Mouse (Mus musculus) hindbrain, embryonic 12.5 days (tissue): ENCODE data around the gene Dag1. TPM values are rescaled to one million over a fixed set of nuclear protein-coding genes. Genes with fewer than 3 reads are reported as not detected.
A peak's percentile ranks its signal among the peaks of the same experiment; 100 is the strongest.

Experiments
- ATAC-seq: fragments of 200-750 bp; cut with Nextera tagmentation; 2 replicates; pipeline ENCODE4 v1.8.0; 2017; ENCODE audit warnings: moderate TSS enrichment; ENCODE audit not compliant: low FRiP score
- H3K27ac ChIP-seq: fragments of 300-500 bp; sonication (generic); 2 replicates; pipeline ENCODE4 v1.5.1; 2016; ENCODE audit warnings: mild to moderate bottlenecking
- H3K27me3 ChIP-seq: fragments of 300-500 bp; sonication (generic); 2 replicates; pipeline ENCODE4 v1.6.1; 2016; ENCODE audit warnings: mild to moderate bottlenecking
- H3K36me3 ChIP-seq: fragments of 300-500 bp; sonication (generic); 2 replicates; pipeline ENCODE4 v1.6.1; 2016; ENCODE audit warnings: mild to moderate bottlenecking
- H3K4me1 ChIP-seq: fragments of 300-500 bp; sonication (generic); 2 replicates; pipeline ENCODE4 v1.6.1; 2016
- H3K4me2 ChIP-seq: fragments of 300-500 bp; sonication (generic); replicated peaks from 2 replicates; pipeline ENCODE4 v1.6.1; 2016; ENCODE audit warnings: mild to moderate bottlenecking
- H3K4me3 ChIP-seq: fragments of 300-500 bp; sonication (generic); 2 replicates; pipeline ENCODE4 v1.5.1; 2016; ENCODE audit warnings: mild to moderate bottlenecking
- H3K9ac ChIP-seq: fragments of 300-500 bp; sonication (generic); 2 replicates; pipeline ENCODE4 v1.6.1; 2016; ENCODE audit warnings: mild to moderate bottlenecking, moderate library complexity
- H3K9me3 ChIP-seq: fragments of 300-500 bp; sonication (generic); replicated peaks from 2 replicates; pipeline ENCODE4 v1.6.1; 2016; ENCODE audit warnings: mild to moderate bottlenecking
- WGBS: fragments of 180-500 bp; shearing (Covaris S2); methylation state at CpG from one replicate; pipeline ENCODE4 v1.1.7; 2016; 5-methylcytosine and 5-hydroxymethylcytosine counted together
- polyA plus RNA-seq: library from polyadenylated mRNA; unstranded; fragments of >200 nt; fragmentation: Nextera tagmentation; extraction: Ambion mirVana; gene quantifications from 2 replicates; pipeline ENCODE4 v1.2.1, GENCODE M21; 2016

Gene Dag1
- polyA plus RNA-seq, 1 experiment from 2014 or later: 74.7 TPM

DNA sequence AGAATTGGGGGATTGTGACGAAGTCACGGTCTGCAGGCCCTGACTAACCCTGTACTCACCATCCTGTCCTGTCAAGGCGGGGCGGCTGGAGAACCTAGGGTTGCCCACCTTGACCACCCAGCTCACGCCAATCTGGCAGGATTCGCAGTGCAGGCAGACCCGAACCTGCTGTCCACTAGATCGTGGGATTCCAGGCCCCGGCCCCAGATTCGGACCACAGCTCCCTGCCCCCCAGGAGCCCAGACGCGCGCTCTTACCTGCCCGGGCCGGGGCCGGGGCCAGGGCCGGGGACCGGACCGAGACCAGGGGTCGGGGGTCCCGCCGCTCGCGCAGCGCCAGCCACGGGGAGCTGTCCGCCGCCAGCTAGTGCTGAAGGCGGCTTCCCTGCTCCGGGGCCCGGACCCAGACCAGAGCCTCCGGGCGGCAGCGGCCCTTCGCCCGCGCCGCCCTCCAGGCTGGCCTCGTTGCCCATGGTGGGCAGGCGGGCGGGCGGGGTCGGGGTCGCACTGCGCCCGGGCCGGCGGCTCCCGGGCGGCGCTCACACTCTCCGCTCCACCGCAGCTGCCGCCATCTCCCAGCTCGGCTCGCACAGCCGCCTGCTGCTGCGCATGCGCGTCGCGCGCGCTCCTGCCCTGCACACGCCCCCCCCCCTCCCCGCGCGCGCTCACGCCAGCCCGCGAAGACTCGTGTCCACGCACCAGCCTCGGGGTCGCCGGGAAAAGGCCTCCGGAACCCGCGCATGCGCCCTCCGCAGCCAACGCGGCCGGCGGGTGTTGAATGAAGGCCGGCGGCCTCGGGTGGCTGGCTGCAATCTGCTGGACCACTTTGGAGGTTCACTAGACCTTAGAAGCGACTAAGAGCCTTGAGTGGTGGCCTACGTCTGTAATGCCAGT is 73.7 kb downstream of the Dag1 start, which contains the start of gene Bsn:
TSS of gene Bsn (minus strand) at position 598 of the 893 bp plus-strand sequence.
- Histone ChIP-seq H3K9me3 (no peaks in the 10 kb centered on the region), H3K4me1 (peaks cover 25% of the 10 kb centered on the region), H3K27ac (peak within 1 kb of the TSS; percentile 84), H3K27me3 (0 out of 2 replicates have a peak, but pooled peaks cover 3% of the 10 kb centered on the region), H3K4me2 (peak within 1 kb of the TSS; percentile 76), H3K4me3 (peak within 1 kb of the TSS; percentile 64), H3K9ac (peak within 1 kb of the TSS; percentile 81), H3K36me3 (peaks cover 6% of the 10 kb centered on the region; the same call in 1 of the 2 replicates)
- 1% methylated on average over 82 of the region's 91 CpGs for WGBS
- ATAC-seq: peak; percentile 85

DNA sequence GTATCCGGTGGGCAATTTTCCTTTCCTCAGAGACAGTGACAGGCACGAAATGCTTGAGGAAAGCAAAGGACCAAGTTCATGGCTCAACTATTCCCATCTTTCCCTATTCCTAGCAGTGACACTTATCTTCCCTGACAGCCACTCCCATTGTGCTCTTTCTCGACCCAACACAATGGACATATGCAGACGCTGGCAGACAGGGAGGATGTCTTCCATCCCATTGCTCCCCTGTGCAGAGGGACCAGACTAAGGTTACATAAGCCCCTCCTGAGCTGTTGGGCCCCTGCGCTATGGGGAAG is 74.3 kb downstream of the Dag1 start:
- ATAC-seq: no peak
- WGBS: 38% methylated on average over 5 of the region's 5 CpGs
- Histone ChIP-seq H3K4me3 (peak overlapping the region; percentile 64), H3K36me3 (peaks cover 6% of the 10 kb centered on the region; the same call in 1 of the 2 replicates), H3K4me1 (peaks cover 28% of the 10 kb centered on the region), H3K4me2 (peak overlapping the region; percentile 76), H3K9ac (peak overlapping the region; percentile 81), H3K27ac (peak overlapping the region; percentile 84), H3K27me3 (0 out of 2 replicates have a peak, but pooled peaks cover 3% of the 10 kb centered on the region), H3K9me3 (no peaks in the 10 kb centered on the region)

DNA sequence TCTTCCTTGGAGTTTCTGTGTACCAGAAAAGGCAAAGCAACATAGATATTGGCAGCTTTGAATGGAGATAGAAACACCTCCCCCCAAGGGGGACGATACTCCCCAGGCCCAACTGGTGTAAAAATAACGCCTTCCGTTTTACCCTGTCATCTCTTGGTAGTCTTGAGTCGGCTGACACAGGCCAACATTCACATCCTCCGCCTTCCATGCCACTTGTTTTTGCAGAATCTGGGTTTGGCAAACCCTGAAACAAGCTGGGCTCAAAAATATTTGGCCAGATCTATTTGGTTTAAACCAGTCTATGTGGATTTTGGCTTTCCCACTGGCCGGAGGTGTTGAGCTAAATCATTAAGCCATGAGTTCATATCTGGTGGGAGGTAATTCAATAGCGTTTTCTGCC is 74.7 kb downstream of the Dag1 start:
- H3K4me2 ChIP-seq: peak overlapping the region; percentile 76
- H3K36me3 ChIP-seq: peaks cover 6% of the 10 kb centered on the region; the same call in 1 of the 2 replicates
- peak overlapping the region; percentile 81 for H3K9ac ChIP-seq
- H3K27ac ChIP-seq: no peak overlapping the region
- no peak for ATAC-seq
- peak overlapping the region; percentile 64 for H3K4me3 ChIP-seq
- H3K27me3 ChIP-seq: 0 out of 2 replicates have a peak, but pooled peaks cover 3% of the 10 kb centered on the region
- H3K4me1 ChIP-seq: peaks cover 28% of the 10 kb centered on the region
- 76% methylated on average over 7 of the region's 7 CpGs for WGBS
- H3K9me3 ChIP-seq: no peaks in the 10 kb centered on the region

DNA sequence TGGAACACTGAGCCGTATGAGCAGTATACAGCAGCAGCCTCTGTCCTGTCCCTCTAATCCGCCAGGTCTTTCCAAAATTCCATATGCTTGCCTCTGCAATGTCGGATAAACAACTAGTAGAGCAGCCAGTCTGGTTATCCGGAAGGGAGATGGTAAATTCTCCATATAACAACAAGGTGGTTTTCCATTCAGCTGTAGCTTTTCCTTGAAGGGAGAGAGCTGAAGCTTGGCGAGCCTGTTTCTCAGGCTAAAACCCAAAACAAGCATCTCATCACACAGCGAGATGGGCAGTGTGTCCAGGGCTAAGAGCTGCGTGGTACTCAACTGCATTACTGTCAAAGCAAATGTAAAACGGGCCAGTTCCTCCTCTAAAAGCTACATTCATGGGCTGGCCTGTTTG is 75.2 kb downstream of the Dag1 start:
- H3K9me3 ChIP-seq: no peaks in the 10 kb centered on the region
- peaks cover 28% of the 10 kb centered on the region for H3K4me1 ChIP-seq
- ATAC-seq: no peak
- H3K27me3 ChIP-seq: 0 out of 2 replicates have a peak, but pooled peaks cover 3% of the 10 kb centered on the region
- WGBS: 81% methylated on average over 8 of the region's 8 CpGs
- H3K27ac ChIP-seq: no peak overlapping the region
- peak overlapping the region; percentile 64 for H3K4me3 ChIP-seq
- H3K9ac ChIP-seq: peak overlapping the region; percentile 81; the same call in 1 of the 2 replicates
- H3K36me3 ChIP-seq: peaks cover 6% of the 10 kb centered on the region; the same call in 1 of the 2 replicates
- H3K4me2 ChIP-seq: peak overlapping the region; percentile 76

DNA sequence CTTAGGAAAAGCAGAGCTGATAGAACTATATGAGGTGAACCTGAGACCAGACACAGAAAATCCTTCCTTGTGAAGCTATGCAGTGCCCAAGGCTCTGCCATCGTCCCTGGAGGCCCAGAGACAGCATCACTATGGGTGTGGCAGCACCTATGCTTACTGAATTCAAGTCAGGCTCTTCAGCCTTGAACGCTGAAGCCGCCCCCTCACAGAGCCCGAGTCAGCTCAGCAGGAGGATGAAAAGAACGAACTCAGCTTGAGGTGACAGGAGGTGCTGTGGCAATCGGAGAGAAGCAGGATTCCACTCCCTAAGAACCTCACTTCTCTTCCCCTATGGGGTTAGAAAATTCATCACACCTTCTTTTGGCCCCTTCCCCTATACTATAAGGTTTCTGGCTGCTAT is 76.1 kb downstream of the Dag1 start:
- Histone ChIP-seq H3K36me3 (peaks cover 6% of the 10 kb centered on the region; the same call in 1 of the 2 replicates), H3K27me3 (0 out of 2 replicates have a peak, but pooled peaks cover 3% of the 10 kb centered on the region), H3K9ac (0 out of 2 replicates have a peak overlapping the region, but pooled peaks have one; percentile 8), H3K27ac (no peak overlapping the region), H3K4me1 (peaks cover 28% of the 10 kb centered on the region), H3K9me3 (no peaks in the 10 kb centered on the region), H3K4me3 (no peak overlapping the region), H3K4me2 (peak overlapping the region; percentile 76)
- ATAC-seq: no peak
- 40% methylated on average over 6 of the region's 6 CpGs for WGBS

DNA sequence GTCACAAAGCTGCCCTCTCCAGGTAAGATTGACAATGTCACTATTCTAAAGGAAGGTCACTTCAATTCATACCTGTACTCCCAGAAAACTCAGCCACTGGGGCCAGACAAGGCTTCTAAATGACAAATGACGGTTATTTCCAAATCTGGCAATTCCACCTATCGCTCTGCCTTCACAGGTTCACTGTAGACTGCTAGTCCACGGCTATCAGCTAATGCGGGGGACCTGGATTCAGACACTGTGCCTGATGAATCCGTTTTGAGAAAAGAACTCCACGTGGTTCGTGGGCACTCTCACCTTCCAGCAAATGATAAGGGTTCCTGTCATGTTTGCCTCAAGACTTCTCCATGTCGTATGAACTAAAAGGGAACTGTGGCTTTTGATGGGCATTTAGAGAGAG is 78.0 kb downstream of the Dag1 start:
- no peak overlapping the region for H3K4me3 ChIP-seq
- peaks cover 6% of the 10 kb centered on the region; the same call in 1 of the 2 replicates for H3K36me3 ChIP-seq
- H3K4me1 ChIP-seq: peaks cover 28% of the 10 kb centered on the region
- 82% methylated on average over 8 of the region's 8 CpGs for WGBS
- no peak overlapping the region for H3K4me2 ChIP-seq
- 0 out of 2 replicates have a peak, but pooled peaks cover 3% of the 10 kb centered on the region for H3K27me3 ChIP-seq
- H3K27ac ChIP-seq: no peak overlapping the region
- no peaks in the 10 kb centered on the region for H3K9me3 ChIP-seq
- ATAC-seq: no peak
- H3K9ac ChIP-seq: no peak overlapping the region

DNA sequence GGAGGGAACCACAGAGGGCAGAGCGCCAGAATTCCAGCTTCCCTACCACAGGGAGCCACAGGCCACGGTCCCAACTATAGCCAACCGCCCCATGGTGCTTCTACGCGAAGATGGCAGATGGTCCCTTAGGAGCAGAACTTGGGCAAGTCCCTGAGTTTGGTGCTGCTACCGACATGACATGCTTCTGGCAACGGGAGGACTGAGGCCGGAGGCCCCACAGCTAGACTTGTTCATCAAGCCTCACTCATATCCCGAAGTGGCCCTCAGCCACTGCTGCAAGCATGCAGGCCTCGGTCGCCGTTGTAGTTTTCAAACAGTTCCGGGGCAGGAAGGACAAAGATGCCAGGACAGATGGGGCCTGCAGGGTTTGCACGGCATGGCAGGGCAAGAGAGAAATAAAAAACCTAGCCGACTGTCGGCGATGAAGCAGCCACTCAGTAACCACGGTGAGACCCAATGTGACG is 80.2 kb downstream of the Dag1 start:
- H3K9ac ChIP-seq: no peak overlapping the region
- H3K27me3 ChIP-seq: no peaks in the 10 kb centered on the region
- peaks cover 6% of the 10 kb centered on the region; the same call in 1 of the 2 replicates for H3K36me3 ChIP-seq
- WGBS: 94% methylated on average over 19 of the region's 19 CpGs
- no peak overlapping the region for H3K27ac ChIP-seq
- no peak overlapping the region for H3K4me3 ChIP-seq
- H3K4me2 ChIP-seq: no peak overlapping the region
- ATAC-seq: no peak
- no peaks in the 10 kb centered on the region for H3K9me3 ChIP-seq
- H3K4me1 ChIP-seq: peaks cover 19% of the 10 kb centered on the region

DNA sequence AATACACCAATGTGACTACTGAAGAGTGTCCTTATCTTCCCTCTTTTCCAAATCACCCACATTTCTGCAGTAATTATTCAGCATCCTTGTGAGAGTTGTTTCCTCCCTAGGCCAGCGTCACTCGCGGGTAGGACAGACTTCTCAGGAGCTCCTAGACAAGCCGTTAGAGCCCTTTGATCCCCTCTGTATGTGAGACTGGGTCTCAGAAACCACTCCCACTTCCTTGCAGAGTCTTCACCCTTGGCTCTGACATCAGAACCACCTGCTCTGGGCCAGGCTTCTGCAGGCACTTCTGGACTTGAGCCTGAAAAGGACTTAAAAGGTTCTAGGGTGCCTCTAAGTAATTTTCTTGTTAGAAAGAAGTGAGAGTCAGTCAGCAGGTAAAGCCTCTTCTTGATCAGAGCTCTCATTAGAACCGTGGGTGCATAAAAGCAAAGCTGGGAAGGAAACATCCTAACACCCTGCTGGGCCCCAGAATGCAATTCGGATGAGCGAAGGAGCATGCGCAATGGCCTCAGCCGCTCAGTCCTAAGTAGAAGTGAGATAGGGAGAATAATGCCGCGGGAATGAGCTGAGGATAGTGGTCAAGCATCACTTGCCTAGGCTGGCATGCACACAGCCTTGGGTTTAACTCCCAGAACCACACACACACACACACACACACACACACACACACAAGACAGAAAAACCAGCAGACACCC is 80.8 kb downstream of the Dag1 start:
- no peak overlapping the region for H3K4me2 ChIP-seq
- 74% methylated on average over 11 of the region's 11 CpGs for WGBS
- H3K36me3 ChIP-seq: peaks cover 9% of the 10 kb centered on the region; the same call in 1 of the 2 replicates
- no peak overlapping the region for H3K27ac ChIP-seq
- peaks cover 13% of the 10 kb centered on the region for H3K4me1 ChIP-seq
- H3K4me3 ChIP-seq: no peak overlapping the region
- no peaks in the 10 kb centered on the region for H3K9me3 ChIP-seq
- no peak for ATAC-seq
- H3K27me3 ChIP-seq: no peaks in the 10 kb centered on the region
- H3K9ac ChIP-seq: no peak overlapping the region

DNA sequence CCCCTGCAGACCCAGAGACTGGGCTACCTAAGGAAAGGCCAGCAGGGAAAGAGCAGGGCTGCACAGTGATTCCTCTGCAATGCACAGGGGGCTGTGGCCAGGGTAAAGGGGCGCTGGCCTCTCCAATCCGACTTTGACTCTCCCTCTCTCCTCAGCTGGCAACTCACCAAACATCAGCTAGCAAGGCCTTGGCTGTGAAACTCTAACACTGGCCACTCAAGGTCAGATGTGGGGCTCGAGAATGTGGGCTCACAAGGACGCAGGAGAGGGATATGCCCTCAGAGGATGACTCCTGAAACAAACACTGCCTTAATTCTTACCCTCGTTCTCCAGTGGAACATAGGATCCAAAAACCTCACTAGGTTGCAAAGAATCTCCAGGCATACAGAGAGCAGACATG is 85.4 kb downstream of the Dag1 start:
- no peak overlapping the region for H3K9ac ChIP-seq
- no peak for ATAC-seq
- H3K9me3 ChIP-seq: no peaks in the 10 kb centered on the region
- H3K4me2 ChIP-seq: no peak overlapping the region
- 78% methylated on average over 5 of the region's 5 CpGs for WGBS
- H3K4me3 ChIP-seq: no peak overlapping the region
- H3K4me1 ChIP-seq: peaks cover 4% of the 10 kb centered on the region; the same call in 1 of the 2 replicates
- no peak overlapping the region for H3K27ac ChIP-seq
- H3K36me3 ChIP-seq: 0 out of 2 replicates have a peak, but pooled peaks cover 4% of the 10 kb centered on the region
- H3K27me3 ChIP-seq: no peaks in the 10 kb centered on the region

DNA sequence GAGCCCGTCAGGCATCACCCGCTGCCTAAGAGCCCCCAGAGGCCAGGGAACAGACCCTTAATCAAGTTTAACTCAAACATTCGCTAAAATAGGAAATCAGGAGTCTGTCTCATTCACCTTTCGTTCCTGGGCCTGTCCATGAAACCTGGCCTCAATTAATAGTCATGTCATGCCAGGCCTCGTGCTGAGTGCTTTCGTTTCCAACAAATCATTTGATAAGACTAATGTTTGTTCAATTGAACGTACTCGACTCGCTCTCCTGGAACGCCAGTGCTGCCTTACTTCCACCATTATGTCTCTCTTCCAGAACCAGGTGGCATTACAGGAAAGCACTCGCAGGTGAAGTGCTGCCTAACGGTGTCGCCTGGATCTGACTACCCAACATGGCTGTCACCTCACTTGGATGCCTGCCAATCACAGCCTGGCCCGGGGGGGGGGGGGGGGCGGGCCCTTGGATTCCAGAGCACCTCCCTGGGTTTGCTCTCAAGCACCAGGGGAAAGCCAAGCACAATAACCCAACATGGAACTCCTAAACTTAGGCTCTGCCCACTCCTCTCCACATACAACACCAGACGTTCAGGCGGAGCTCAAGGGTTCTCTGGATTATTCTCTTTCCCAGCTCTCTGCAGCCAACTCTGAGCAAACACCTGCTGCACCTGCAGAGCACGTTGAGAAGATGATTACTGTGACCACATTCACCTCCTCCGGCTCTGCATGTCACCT is 88.5 kb downstream of the Dag1 start:
- whole genome bisulfite sequencing: 80% methylated on average over 19 of the region's 19 CpGs
- H3K27me3 ChIP-seq: no peaks in the 10 kb centered on the region
- H3K36me3 ChIP-seq: 0 out of 2 replicates have a peak, but pooled peaks cover 4% of the 10 kb centered on the region
- H3K4me1 ChIP-seq: peaks cover 7% of the 10 kb centered on the region; the same call in 1 of the 2 replicates
- H3K27ac ChIP-seq: no peak overlapping the region
- no peak overlapping the region for H3K9ac ChIP-seq
- no peak for ATAC-seq
- H3K4me2 ChIP-seq: no peak overlapping the region
- H3K9me3 ChIP-seq: no peaks in the 10 kb centered on the region
- no peak overlapping the region for H3K4me3 ChIP-seq

DNA sequence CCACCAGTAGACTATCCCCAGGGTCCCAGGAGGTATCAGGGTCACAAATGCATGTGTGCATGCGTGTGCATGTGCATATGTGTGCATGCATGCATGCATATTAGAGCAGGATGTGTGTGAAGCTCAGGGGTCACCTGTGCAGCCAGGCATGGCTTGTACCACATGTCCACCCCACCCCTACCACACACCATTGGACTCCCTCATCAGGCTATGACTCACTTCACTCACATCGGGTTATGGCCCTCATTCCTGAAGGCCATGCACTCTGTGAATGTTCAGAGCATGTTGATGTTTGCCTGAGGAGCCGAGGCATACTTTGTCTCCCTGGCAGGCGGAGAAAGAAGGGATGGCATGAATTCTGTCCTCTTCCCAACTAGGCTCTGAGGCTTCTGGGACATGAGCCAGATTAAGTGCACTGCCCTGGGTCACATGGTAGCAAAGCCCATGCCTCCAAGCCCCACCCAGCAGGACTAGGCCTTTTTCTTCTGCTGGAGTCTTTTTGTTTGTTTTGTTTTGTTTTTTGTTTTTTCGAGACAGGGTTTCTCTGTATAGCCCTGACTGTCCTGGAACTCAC is 90.9 kb downstream of the Dag1 start:
- 80% methylated on average over 5 of the region's 5 CpGs for WGBS
- Histone ChIP-seq H3K9me3 (no peaks in the 10 kb centered on the region), H3K36me3 (no peaks in the 10 kb centered on the region), H3K27ac (no peak overlapping the region), H3K4me1 (peaks cover 3% of the 10 kb centered on the region; the same call in 1 of the 2 replicates), H3K9ac (no peak overlapping the region), H3K27me3 (no peaks in the 10 kb centered on the region), H3K4me2 (no peak overlapping the region), H3K4me3 (no peak overlapping the region)
- no peak for ATAC-seq
